Mouse (Mus musculus) lung, adult 2 months (tissue): ENCODE measurements around the gene Traf7.

Experiments
- CTCF ChIP-seq: fragments of 200-500 bp; IDR thresholded peaks from 2 replicates; pipeline ENCODE4 v1.5.1; 2011; ENCODE audit warnings: mild to moderate bottlenecking, low read length, control low read depth; ENCODE audit not compliant: insufficient read depth
- POLR2A ChIP-seq: fragments of 200-500 bp; IDR thresholded peaks from 2 replicates; pipeline ENCODE4 v1.6.1; 2011; ENCODE audit warnings: low read depth, mild to moderate bottlenecking, control low read depth, low read length, borderline replicate concordance; ENCODE audit errors: extremely low read depth

DNA sequence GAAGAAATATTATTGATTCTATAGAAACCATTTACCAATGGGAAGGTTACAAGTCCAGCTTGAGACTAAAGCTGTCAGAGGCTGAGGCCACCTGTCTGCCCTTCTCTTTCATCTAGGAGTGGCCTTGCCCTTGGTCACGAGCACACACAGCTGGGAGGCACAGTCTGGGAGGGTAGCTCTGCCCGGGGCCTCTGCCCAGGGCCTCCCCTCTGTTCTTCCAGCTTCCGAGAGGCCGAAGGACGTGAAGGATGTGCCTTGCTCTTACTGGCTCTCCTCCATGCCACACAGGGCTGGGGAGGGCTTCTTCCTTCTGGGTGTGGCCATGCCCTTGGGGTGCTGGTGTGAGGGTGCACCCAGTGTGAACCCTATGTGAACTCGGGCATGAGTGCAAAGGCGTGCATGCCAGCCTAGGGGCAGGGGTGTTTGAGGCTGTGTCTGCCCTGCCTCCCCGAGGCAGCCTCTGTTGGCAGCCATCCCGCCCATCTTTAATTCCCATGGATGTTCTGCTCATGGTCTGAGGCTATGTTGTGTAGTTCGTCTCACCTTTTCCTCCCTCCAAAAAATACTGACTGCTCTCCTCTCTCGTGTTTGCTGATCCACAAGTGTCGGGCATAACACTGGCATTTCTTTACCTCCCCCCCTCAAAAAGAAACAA lies 19.8 kb downstream of the Traf7 start:
- TF ChIP-seq CTCF: no peak
- TF ChIP-seq POLR2A: no peak
